Mouse (Mus musculus): ENCODE data around the gene Ahdc1. TPM values are rescaled to one million over a fixed set of nuclear protein-coding genes. Genes with fewer than 3 reads are reported as not detected.

The Ahdc1 gene
- polyA plus RNA-seq, 1 experiment: 23.7 TPM

DNA sequence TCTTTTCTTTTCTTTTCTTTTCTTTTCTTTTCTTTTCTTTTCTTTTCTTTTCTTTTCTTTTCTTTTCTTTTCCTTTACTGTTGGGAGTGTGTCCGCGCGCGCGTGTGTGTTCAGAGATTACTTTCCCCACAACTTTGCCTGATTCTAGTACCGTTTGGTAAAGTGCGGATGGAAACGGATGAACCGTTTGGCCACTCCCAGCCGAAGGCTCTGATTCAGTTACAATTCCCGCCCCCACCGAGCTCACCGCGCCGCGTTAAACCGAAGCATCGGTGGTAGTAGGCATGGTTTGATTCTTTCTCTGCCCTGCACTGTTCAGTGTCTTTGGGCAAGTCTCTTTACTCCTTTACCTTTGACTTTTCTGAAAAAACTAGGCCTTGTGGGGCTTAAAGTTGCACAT, 28.8 kb downstream of the Ahdc1 start:
- Histone ChIP-seq H3K4me3 (ENCODE audit: low read depth, low read length) (no peak overlapping the region), H3K27ac (ENCODE audit: insufficient read depth, low read depth, low read length) (no peak overlapping the region), H3K36me3 (ENCODE audit: control insufficient read depth, insufficient read depth, low read length) (no peaks in the 10 kb centered on the region), H3K4me1 (ENCODE audit: control insufficient read depth, insufficient read depth, insufficient read length, low read length) (peaks cover 18% of the 10 kb centered on the region), H3K27me3 (ENCODE audit: control insufficient read depth, insufficient read depth, low read length) (0 out of 2 replicates have a peak, but pooled peaks cover 3% of the 10 kb centered on the region)
- 86% methylated on average over 18 of the region's 18 CpGs for WGBS
- no peak for TF ChIP-seq POLR2A (IDR thresholded peaks at IDR 0.05; ENCODE audit: low read depth, low read length)
- TF ChIP-seq CTCF (IDR thresholded peaks at IDR 0.05; ENCODE audit: extremely low read depth, insufficient read length, insufficient replicate concordance, low read depth, low read length): no peak

DNA sequence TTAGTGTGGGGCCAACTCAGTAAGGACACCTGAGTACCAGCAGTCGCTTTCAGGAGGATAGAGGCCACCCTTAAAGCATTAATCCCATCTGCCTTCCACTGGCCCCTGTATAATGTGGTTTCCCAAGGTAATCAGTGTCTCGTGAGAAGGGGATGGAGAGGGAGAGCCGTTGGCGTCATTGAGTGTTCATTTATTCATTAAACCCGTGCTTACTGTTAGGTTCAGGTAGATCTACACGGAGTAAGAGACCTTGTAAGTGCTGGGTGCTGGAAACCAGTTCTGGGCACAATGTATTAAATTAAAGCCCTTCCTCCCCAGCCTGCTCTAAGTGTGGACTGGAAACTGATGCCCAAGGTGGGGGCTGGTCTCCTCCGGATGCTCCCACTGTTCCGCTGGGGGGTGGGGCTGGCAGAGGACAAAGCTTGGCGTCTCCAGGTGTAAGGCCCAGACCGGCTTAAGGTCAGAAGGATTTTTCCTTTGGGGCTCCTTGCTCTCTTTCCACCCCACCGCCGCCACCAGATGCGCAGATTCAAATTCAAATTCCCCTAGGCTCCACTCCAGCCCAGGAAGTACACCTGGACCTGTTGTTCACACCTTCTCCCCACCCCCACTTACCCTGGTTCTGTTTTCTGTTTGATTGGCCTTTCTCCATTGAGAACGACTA, 29.3 kb downstream of the Ahdc1 start:
- Histone ChIP-seq H3K4me3 (ENCODE audit: low read depth, low read length) (no peak overlapping the region), H3K27me3 (ENCODE audit: control insufficient read depth, insufficient read depth, low read length) (0 out of 2 replicates have a peak, but pooled peaks cover 3% of the 10 kb centered on the region), H3K36me3 (ENCODE audit: control insufficient read depth, insufficient read depth, low read length) (no peaks in the 10 kb centered on the region), H3K4me1 (ENCODE audit: control insufficient read depth, insufficient read depth, insufficient read length, low read length) (peaks cover 13% of the 10 kb centered on the region), H3K27ac (ENCODE audit: insufficient read depth, low read depth, low read length) (no peak overlapping the region)
- TF ChIP-seq POLR2A (IDR thresholded peaks at IDR 0.05; ENCODE audit: low read depth, low read length) (no peak), CTCF (IDR thresholded peaks at IDR 0.05; ENCODE audit: extremely low read depth, insufficient read length, insufficient replicate concordance, low read depth, low read length) (no peak)
- WGBS: 93% methylated on average over 14 of the region's 14 CpGs

DNA sequence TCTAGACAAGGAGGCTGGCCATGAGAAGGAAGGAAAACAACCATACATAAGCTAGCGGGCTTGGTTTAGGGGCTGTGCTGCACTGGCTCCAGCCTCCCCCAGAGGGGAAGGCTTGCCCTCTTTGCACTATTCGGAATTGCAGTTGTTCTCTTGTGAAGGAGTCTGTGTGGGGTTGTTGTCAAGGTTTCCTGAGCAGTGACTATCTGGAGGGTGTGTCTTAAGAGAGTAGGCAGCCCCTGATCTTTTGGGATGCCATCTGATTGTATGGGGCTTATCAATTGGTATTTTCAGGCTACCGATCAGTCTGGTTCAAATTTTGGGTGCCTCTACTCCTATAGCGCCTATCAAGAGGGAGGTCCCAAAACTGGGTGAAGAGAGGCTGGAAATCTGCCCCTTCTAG, 31.2 kb downstream of the Ahdc1 start:
- Histone ChIP-seq H3K4me1 (ENCODE audit: control insufficient read depth, insufficient read depth, insufficient read length, low read length) (peaks cover 27% of the 10 kb centered on the region), H3K27ac (ENCODE audit: insufficient read depth, low read depth, low read length) (no peak overlapping the region), H3K36me3 (ENCODE audit: control insufficient read depth, insufficient read depth, low read length) (no peaks in the 10 kb centered on the region), H3K27me3 (ENCODE audit: control insufficient read depth, insufficient read depth, low read length) (0 out of 2 replicates have a peak, but pooled peaks cover 3% of the 10 kb centered on the region), H3K4me3 (ENCODE audit: low read depth, low read length) (no peak overlapping the region)
- TF ChIP-seq POLR2A (IDR thresholded peaks at IDR 0.05; ENCODE audit: low read depth, low read length) (no peak), CTCF (IDR thresholded peaks at IDR 0.05; ENCODE audit: extremely low read depth, insufficient read length, insufficient replicate concordance, low read depth, low read length) (no peak)
- 75% methylated on average over 4 of the region's 4 CpGs for WGBS

DNA sequence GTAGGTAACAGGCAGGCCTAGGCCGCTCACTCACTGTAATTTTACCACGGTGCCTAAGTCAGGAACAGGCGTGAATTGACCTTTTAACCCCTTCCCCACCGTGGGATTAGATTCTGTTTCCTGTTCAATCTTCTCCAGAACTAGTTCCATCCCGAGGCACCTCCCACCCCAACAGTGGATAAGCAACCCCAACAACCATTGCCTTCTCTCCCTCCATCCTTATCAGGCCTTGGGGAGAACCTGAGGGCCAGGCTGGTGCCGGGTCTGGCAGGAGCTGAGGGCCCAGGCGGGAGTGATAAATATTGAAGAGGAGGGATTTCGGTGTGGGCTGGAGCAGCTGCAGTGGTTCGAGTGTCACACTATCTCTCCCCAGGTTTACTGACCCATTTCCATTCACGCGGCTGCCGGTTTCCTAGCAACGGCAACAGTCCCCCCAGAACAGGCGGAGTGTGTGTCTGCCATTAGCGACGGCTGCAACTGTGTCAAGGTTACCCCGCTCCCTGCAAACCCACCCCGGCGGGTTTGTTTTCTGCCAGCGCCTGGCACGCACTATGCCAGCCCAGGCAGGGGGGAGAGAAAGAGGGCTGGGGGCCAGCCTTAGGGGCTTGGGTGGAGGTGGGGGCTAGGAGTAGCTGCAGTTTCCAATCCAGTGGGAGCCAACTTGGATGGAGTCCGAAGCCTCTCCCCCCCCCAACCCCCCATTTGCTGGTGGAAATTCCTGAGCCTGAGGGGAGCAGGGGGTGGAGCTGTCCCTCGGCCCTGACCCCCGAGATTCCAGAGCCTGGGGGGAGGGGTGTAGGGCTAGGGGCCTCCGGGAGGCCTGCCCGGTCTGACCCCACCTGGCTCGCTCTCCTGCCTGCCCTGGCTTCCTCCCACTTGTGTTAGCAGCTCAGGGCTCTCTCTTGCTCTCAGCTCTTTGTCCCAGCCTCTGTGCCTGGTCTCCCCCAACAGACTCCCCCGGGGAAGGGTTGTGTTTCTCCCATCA, 31.9 kb downstream of the Ahdc1 start:
- Histone ChIP-seq H3K4me1 (ENCODE audit: control insufficient read depth, insufficient read depth, insufficient read length, low read length) (peaks cover 30% of the 10 kb centered on the region), H3K27me3 (ENCODE audit: control insufficient read depth, insufficient read depth, low read length) (0 out of 2 replicates have a peak, but pooled peaks cover 3% of the 10 kb centered on the region), H3K27ac (ENCODE audit: insufficient read depth, low read depth, low read length) (no peak overlapping the region), H3K4me3 (ENCODE audit: low read depth, low read length) (no peak overlapping the region), H3K36me3 (ENCODE audit: control insufficient read depth, insufficient read depth, low read length) (no peaks in the 10 kb centered on the region)
- WGBS: 56% methylated on average over 28 of the region's 28 CpGs
- TF ChIP-seq CTCF (IDR thresholded peaks at IDR 0.05; ENCODE audit: extremely low read depth, insufficient read length, insufficient replicate concordance, low read depth, low read length) (no peak), POLR2A (IDR thresholded peaks at IDR 0.05; ENCODE audit: low read depth, low read length) (no peak)

DNA sequence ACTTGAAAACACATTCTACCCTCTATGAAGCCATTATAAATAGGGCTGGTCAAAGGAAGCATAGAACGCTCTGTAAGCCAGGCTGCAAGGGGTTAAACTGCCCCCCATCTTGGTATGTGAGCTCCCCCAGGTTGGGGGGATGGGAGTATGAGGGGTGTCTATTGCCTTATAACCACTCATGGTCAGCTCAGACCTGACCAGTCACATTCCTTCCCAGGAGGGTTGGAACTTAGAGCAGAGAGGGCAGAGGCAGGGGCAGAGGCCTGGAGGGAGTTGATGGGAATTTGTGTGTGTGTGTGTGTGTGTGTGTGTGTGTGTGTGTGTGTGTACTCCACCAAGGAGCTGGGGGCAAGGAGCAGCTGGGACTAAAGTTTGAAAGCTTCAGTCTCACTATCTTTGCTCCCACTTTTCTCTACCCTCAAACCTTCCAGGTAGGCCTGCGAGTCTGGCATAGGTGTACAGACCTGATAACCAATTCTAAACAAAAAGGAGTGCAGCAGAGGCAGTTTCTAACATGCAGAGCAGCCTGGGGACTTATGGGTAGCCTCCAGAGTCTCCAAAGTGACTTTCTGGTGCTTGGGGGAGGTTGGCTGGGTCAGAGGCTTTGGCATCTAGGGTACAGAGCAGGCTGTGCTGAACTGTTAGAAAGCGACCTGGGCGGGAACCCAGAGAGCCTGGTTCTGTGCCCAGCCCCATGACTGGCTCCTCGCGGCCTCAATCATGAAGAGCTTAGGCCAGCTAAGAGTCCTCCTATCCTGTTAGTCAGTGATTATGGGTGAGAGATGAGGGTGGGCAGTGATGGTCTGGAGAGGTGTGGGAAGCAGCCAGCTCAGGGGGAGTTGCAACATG, 33.0 kb downstream of the Ahdc1 start:
- Histone ChIP-seq H3K36me3 (ENCODE audit: control insufficient read depth, insufficient read depth, low read length) (no peaks in the 10 kb centered on the region), H3K4me3 (ENCODE audit: low read depth, low read length) (no peak overlapping the region), H3K4me1 (ENCODE audit: control insufficient read depth, insufficient read depth, insufficient read length, low read length) (peaks cover 30% of the 10 kb centered on the region), H3K27ac (ENCODE audit: insufficient read depth, low read depth, low read length) (no peak overlapping the region), H3K27me3 (ENCODE audit: control insufficient read depth, insufficient read depth, low read length) (0 out of 2 replicates have a peak, but pooled peaks cover 3% of the 10 kb centered on the region)
- no peak for TF ChIP-seq CTCF (IDR thresholded peaks at IDR 0.05; ENCODE audit: extremely low read depth, insufficient read length, insufficient replicate concordance, low read depth, low read length)
- no peak for TF ChIP-seq POLR2A (IDR thresholded peaks at IDR 0.05; ENCODE audit: low read depth, low read length)
- 70% methylated on average over 6 of the region's 6 CpGs for WGBS

DNA sequence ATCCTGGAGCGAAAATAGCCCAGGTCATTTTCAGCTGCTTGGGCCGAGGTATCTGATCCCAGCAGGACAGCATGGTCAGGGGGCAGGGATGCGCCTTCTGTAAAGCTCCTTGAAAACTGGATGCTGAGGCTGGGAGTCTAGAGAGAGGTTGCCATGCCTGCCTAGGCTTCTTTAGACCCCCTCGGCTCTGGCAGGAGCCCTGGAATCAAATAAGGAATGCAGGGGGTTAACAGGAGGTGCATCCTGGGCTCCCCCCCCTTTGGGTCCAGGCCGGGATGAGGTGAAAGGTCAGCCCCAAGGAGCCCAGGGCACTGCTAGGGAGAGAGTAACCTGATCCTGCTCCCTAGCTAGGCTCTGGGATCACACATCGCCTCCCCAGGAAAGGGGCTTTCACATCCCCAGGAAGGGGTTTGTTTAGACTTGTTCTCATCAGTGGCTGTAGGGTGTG, 33.6 kb downstream of the Ahdc1 start:
- Histone ChIP-seq H3K36me3 (ENCODE audit: control insufficient read depth, insufficient read depth, low read length) (no peaks in the 10 kb centered on the region), H3K4me3 (ENCODE audit: low read depth, low read length) (no peak overlapping the region), H3K4me1 (ENCODE audit: control insufficient read depth, insufficient read depth, insufficient read length, low read length) (peaks cover 33% of the 10 kb centered on the region), H3K27ac (ENCODE audit: insufficient read depth, low read depth, low read length) (no peak overlapping the region), H3K27me3 (ENCODE audit: control insufficient read depth, insufficient read depth, low read length) (no peaks in the 10 kb centered on the region)
- 79% methylated on average over 6 of the region's 6 CpGs for WGBS
- no peak for TF ChIP-seq POLR2A (IDR thresholded peaks at IDR 0.05; ENCODE audit: low read depth, low read length)
- no peak for TF ChIP-seq CTCF (IDR thresholded peaks at IDR 0.05; ENCODE audit: extremely low read depth, insufficient read length, insufficient replicate concordance, low read depth, low read length)
